Comparison of ENCODE assay signal across 8 mouse cellular contexts in the genomic region with DNA sequence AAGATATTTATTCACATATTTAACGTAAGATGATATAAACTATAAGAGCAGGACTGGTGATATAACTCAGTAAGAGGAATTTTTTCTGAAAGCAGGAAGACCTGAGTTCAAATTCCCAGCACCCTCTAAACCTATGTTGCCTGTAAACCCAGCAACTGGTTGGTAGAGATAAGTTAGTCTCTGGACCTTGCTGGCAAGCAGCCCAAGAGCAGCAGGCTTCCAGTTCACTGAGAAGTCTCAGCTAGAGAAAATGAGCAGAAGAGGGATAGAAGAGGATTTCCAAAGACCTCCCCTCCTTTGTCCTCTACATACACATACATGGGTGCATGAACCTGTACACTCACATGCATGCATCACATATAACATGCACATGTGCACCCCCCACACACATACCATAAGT.
"Had no signal": no experiment of that assay in that cellular context is flagged by ENCODE, and none has a peak within 500 bp of the region (broad histone marks: within the 10 kb centered on the region; RNA-seq: fewer than 3 reads in every experiment).

No protein-coding gene starts in this region.

- DNase-seq: layer of hippocampus, adult 9-11 months; liver, postnatal 0 days; lung, embryonic 14.5 days; right cerebral cortex, adult 18-20 months; right cerebral cortex, postnatal 14 days; right cerebral cortex, postnatal 4 days; thymus, adult 2 months; thymus, postnatal 14 days had no signal
